Mouse (Mus musculus): ENCODE data around the gene Smim6.

GRCm38 (mm10) chr11:115863895-115864294 lies 47.9 kb upstream of the Smim6 start:
- no peak for TF ChIP-seq CTCF (IDR thresholded peaks at IDR 0.05; ENCODE audit: extremely low read depth, insufficient read depth, insufficient read length, insufficient replicate concordance)
- no peak for TF ChIP-seq POLR2A (IDR thresholded peaks at IDR 0.05; ENCODE audit: low read depth, low read length)

All from spleen, adult 2 months (tissue).